Mouse (Mus musculus): ENCODE results near the gene Duoxa1.

DNA sequence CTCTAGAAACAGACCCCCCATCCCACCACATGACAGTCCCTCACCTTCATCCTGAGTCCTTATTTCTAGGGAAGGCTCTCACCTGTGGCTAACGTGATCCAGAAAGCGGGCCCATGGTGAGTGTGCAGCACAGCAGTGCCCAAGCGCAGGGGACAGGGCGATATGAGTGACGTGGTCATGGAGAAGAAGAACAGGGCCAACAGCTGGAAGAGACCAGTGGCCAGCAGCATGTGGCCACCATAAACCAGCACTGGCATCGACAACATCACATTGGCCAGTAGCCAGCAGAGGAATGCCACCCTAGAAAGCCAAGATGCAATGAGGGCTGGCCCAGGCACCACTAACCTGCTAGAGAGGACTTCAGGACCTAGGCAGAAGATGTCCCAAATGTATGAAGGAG is 9.0 kb downstream of the Duoxa1 start:
- TF ChIP-seq EP300 (IDR thresholded peaks at IDR 0.05; ENCODE audit: low read depth) (no peak), CTCF (IDR thresholded peaks at IDR 0.05; ENCODE audit: low read depth) (no peak)
